Mouse (Mus musculus) cerebellum, postnatal 14 days (tissue): ENCODE results near the gene Bcan.

Source experiments
- DNase-seq, 2 experiments: peaks; one replicate each; pipeline ENCODE4 v3.0.0; 2021; ENCODE audit warnings: mixed read lengths in 2 of 2

Gene Bcan

GRCm38 (mm10) chr3:88000181-88000580 lies at the start of gene Bcan:
Gene Bcan, minus strand, starts transcription at chr3:88000230.
- DNase-seq, result peak; percentile 39 to 59

- DNase-seq, result no peak
Measured at GRCm38 (mm10) chr3:88049532-88049931, 49.5 kb upstream of the Bcan start.

- DNase-seq, result peak; percentile 93 to 94
Measured at GRCm38 (mm10) chr3:88042661-88043421, 42.8 kb upstream of the Bcan start, which contains the start of gene Gpatch4. Gene Gpatch4, plus strand, starts transcription at chr3:88043108.

- DNase-seq, result no peak
Measured at GRCm38 (mm10) chr3:88035561-88036293, 35.7 kb upstream of the Bcan start.

- no peak for DNase-seq
Measured at GRCm38 (mm10) chr3:88033506-88033905, 33.5 kb upstream of the Bcan start.

- peak in 1 of 2 experiments; percentile 20 for DNase-seq
Measured at GRCm38 (mm10) chr3:88030608-88031395, 30.8 kb upstream of the Bcan start.

- peak in 1 of 2 experiments; percentile 20 for DNase-seq
Measured at GRCm38 (mm10) chr3:88027434-88028186, 27.6 kb upstream of the Bcan start, which contains the start of gene Hapln2. Gene Hapln2, minus strand, starts transcription at chr3:88027583.

- DNase-seq, result no peak
Measured at GRCm38 (mm10) chr3:88026823-88027222, 26.8 kb upstream of the Bcan start.

- peak in 1 of 2 experiments; percentile 19 for DNase-seq
Measured at GRCm38 (mm10) chr3:88023192-88024074, 23.4 kb upstream of the Bcan start.

- DNase-seq, result peak; percentile 90 to 93
Measured at GRCm38 (mm10) chr3:88022322-88023191, 22.5 kb upstream of the Bcan start.

GRCm38 (mm10) chr3:88010634-88011265 lies 10.7 kb upstream of the Bcan start:
- peak; percentile 58 to 66 for DNase-seq

- peak in 1 of 2 experiments; percentile 53 for DNase-seq
Measured at GRCm38 (mm10) chr3:88005822-88006786, 6.1 kb upstream of the Bcan start.

GRCm38 (mm10) chr3:88002291-88002976 lies 2.4 kb upstream of the Bcan start:
- peak; percentile 52 to 68 for DNase-seq

- DNase-seq, result peak in 1 of 2 experiments; percentile 25
Measured at GRCm38 (mm10) chr3:88000816-88001595, 976 bp upstream of the Bcan start.

GRCm38 (mm10) chr3:87999243-87999895 lies 661 bp downstream of the Bcan start:
- peak in 1 of 2 experiments; percentile 29 for DNase-seq

GRCm38 (mm10) chr3:87998747-87999146 lies 1.3 kb downstream of the Bcan start:
- DNase-seq, result peak; percentile 36 to 61
